Mouse (Mus musculus) spleen, adult 12 weeks (tissue): ENCODE measurements around the gene Sirt6.
"Not testable (repeated sequence)": the region's sequence is repeated elsewhere in the genome, so short reads cannot be mapped to it uniquely, and the experiment has no call there.

Experiments
- DNase-seq: peaks from one replicate; pipeline ENCODE4 v3.0.0; 2022; ENCODE audit warnings: low spot score

Gene Sirt6

GRCm38 (mm10) chr10:81626994-81627835, at the start of gene Sirt6:
Gene Sirt6, minus strand, starts transcription at chr10:81627797.
- peak; percentile 83 for DNase-seq

DNA sequence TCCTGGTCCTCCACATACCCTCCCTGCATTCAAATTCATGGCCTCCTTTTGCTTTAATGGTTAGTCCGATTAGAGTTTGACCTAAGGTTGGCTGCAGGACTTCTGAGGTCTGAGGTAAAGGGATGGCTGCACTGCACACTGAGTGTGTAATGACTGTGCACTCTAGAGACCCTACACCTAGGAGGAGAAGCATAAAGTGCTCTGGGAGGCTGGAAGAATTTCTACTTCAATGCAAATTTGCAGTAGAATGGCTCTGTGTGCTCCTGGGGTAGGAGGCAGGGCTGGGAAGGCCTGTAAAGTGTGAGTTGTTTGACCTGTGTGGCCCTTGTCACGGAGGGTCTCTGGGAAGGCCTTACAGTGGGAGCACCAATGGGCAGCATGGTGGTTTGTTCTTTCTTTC, 28.6 kb upstream of the Sirt6 start:
- DNase-seq = no peak

DNA sequence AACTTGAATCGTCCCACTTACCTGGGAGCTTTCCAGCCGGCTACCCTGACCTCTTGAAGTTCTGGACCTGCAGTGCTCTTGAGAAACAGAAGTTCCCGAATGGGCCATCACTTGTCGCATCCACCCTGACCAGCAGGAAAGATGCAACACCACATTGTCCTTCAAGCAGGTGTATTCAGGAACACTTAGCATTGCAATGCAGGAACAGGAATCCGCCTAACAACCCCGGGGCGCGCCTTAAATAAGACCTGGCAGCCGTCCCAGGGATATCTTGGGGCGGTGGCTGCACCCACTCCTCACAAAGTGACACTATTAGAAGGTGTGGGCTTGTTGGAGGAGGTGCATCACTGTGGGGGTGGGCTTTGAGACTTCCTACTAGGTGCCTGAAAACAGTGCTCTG, 27.6 kb upstream of the Sirt6 start:
- no peak for DNase-seq

DNA sequence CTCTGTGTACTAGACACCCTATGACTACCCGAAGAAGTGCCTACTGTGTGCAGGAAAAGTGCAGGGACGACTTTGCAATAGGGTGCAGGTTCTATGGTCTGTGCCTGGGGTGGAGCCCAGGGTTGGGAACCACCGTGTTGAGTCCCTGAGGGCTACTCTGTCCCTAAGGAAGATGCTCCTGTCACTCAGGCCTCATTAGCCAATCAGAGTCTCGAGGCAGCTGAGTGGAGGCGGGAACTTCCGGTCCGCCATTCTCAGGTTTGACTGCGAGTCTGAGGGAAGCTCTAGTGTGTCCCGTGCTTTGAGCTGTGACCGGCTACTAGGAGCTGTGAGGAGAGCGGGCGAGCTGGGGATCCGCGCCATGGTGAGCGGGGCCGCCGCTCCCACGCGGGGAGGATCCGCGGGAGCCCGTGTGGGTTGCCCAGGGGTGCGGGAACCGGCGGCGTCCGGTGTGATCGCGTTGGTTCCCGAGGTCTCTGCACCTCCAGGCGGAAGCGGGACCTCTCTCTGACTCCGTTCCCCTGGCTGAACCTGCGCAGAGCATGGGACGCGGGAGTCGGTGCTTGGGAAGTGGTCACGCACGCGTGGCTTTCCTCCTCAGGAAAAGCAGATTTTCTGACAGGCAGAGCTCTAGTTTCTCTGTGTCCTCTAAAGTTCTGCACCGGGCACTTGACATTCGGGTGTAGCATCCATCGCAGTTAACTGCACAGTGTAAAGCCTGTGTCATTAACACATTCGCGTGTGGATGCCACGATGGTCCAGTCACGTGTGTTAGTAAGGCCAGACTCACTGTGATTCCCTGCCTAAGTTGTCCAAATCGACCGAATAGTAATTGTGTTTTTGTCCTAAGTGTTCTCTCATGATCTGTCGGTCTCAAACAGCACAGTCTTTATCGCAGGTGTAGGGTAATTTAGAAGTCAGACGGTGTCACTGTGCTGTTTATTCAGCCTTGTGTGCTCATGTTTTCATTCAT, 21.5 kb upstream of the Sirt6 start, which contains the start of gene Gm10778:
Gene Gm10778 (plus strand): TSS at position 257 of the 973 bp plus-strand sequence.
- peak; percentile 83 for DNase-seq

DNA sequence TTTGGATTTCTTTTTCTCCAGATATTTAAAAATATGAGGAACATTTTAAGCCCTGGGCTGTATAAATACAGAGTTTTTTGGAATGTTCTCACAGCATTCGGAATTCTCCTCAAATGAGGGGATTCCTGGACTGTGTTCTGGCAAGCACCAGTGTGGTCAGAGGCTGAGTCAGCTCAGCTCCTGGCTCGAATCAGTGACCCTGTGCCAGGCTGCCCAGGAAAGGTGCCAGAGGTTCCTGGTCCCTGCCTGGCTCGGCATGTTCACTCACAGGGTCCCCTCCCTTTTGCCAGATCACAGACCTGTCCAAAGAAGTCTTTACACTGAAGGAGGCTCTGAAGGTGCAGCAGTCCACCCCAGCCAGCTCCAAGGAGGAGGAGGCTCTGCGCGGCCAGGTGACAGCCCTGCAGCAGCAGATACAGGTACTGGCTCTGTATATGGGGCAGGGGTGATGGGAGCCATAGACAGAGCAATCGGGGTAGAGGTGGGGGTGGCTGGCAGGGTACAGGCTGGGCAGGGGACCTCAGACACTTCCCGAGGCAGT, 18.5 kb upstream of the Sirt6 start:
- DNase-seq = no peak

DNA sequence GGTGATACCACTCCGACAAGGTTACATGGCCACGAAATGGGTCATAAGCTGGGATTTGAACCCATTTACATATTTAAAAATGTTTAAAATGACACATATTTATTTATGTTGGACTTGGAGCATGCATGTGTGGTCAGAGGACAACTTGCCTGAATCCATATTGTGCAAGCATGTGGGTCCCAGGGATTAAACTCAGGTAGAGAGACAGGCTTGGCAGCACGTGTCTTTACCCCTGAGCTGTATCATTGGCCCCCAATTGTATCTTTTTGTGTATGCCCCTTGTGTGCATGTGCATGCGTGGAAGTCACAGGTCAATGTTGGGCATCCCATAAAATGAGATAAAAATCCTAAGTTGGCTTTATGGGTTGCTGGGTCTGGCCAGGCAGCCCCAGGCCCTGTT, 17.8 kb upstream of the Sirt6 start:
- no peak for DNase-seq

DNA sequence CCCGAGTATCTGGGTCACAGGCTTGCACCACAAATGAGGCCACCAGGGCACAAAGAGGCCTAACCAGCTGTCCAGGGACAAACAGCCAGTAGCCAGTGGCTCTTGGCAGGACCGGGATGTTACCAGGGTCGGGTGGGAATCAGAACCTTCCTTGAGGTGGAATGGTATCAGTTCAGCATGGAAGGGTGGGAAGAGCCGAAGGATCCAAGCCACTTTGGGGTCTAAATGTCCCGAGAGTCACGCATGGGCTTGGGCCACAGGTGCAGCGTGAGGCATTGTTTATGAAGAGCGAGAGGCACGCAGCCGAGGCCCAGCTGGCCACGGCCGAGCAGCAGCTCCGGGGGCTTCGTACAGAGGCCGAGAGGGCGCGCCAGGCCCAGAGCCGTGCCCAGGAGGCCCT, 17.1 kb upstream of the Sirt6 start:
- DNase-seq = no peak

GRCm38 (mm10) chr10:81644162-81644561, 16.6 kb upstream of the Sirt6 start:
- DNase-seq = no peak

GRCm38 (mm10) chr10:81643449-81644055, 16.0 kb upstream of the Sirt6 start:
- DNase-seq = peak; percentile 87

GRCm38 (mm10) chr10:81642648-81643448, 15.3 kb upstream of the Sirt6 start:
- no peak for DNase-seq

DNA sequence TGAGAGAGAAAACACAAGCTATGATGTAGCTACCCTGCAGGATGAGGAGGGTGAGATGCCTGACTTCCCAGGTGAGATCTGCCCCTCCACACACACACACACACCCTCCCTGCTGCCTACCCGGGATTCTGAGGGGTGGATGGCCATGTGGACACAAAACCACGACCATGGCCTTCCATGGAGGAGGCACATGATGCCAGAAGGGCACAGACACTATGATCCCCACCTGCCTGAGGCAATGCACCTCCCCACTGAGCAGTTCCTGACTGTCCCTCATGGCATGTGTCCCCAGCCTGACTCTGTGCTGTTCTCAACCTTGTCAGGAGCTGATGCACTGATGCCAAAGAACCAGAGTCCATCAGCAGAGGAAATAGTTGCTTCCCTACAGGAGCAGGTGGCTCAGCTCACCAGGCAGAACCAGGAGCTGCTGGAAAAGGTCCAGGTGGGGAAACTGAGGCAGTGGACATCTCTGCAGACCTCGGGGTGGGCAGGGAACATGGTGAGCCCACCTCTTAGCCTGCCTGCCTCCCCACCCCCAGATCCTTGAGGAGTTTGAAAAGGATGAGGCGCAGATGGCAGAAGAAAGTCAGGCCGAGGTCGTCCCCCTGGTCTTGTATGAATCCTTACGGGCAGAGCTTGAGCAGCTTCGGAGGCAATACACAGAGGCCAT, 14.5 kb upstream of the Sirt6 start:
- DNase-seq = no peak

DNA sequence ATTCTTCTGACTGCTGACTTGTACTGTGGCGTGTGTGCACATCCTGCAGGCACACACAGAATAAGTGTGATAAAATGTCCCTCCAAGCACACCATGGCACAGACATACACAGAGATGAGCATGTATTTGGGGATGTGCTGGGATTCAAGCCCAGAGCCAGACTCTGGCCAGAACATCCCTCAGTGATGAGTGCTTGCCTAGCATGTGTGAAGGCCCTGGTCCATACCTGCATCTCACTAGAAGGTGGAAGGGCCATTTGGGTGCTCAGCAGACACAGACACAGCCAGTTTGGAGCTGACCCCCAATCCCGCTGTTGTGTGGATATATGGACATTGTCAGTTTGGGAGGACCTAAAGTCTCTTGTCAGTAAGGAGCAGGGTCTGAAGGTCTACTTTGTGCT, 14.0 kb upstream of the Sirt6 start:
- DNase-seq = no peak

DNA sequence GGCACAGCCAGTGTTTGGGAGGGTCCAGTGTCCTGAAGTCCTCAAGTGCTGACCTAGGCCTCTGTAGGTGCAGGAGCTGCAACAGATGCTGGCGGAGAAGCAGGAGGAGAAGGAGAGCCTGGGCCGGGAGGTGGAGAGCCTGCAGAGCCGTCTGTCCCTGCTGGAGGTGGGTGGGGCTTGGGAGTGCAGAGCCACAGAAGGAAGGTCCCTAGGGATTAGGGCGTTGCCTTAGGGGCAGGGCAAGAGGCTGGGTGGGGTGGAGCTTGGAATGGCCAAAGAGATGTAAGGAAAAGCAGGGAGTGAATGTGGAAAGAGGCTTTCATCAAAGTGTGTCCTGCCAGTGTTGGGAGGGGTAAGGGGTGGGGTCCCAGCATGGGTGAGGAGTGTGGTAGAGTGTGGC, 13.2 kb upstream of the Sirt6 start:
- DNase-seq = not testable (repeated sequence)

DNA sequence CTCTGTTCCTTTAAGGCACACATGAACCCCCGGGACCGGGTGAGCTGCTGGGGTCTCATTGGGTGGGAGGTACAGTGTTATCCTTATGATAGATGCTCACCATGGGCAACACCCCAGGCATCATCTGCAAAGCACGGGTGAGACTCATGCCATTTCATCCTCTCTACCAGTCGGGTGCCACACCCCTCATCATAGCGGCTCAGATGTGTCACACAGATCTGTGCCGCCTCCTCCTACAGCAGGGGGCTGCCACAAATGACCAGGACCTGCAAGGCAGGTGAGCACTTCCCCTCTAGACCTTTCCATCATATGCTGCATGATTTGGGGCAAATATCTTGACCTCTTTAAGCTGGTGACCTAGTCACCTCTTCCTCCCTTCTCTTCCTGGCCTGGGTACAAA, 10.5 kb upstream of the Sirt6 start:
- DNase-seq = no peak

DNA sequence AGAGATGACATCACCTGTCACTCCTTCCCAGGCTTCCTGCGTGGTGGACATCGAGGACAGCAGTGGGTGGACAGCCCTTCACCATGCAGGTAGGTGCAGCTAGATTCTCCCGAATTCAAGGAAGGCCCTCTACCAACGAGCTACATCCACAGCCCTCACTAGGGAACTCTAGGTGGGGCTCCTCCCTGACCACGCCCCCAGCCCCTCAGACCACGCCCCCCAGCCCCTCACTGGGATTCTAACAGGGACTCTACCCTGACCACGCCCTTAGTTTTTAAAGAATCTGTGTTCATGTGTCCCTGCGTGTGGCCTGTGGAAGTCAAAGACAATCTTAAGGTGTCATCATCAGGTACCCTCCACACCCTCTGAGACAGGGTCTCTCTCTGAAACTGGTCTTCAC, 8.7 kb upstream of the Sirt6 start:
- DNase-seq = no peak

DNA sequence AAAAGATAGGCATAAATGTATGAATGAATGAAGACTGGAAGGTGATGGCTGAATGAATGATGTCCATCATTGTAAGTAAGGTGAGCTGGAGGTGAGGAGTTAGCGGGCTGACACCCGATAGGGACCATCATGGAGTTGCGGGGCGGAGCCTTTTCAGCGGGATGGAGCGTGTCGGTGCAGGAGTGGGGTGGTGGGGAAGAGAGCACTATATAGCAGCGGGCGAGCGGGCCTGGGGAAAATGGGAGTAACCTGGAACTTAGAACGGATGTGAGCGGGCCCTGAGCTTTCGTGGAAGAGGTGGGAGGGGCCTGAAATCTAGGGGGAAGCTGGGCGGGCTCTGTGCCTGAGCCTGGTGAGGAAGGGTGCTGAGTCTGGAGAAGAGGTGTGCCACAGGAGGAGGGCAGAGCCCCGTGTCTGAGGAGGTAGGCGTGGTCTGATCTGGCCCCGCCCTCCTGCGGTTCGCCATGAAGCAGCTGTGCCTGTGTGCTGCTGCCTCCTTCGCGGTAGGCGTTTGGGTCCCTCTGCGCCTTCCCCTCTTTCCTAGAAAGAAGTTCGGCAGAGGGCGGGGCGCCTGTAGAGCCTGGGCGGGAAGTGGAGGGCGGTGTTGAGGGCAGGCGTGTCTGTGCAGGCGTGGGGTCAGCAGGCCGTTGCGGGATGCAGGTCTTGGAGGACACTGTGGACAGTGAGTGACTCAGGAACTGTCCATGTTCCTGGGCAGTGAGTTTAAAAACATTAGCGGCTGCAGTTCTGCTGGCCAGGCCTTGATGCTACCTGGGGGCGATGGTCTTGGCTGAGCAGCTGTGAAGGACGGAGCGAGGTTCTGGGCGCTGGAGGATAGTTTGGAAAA, 5.9 kb upstream of the Sirt6 start:
- DNase-seq = peak; percentile 70

- no peak for DNase-seq
Measured at GRCm38 (mm10) chr10:81628390-81628789, 793 bp upstream of the Sirt6 start, which contains the start of gene Ankrd24. Gene Ankrd24, plus strand, starts transcription at chr10:81628540.

DNA sequence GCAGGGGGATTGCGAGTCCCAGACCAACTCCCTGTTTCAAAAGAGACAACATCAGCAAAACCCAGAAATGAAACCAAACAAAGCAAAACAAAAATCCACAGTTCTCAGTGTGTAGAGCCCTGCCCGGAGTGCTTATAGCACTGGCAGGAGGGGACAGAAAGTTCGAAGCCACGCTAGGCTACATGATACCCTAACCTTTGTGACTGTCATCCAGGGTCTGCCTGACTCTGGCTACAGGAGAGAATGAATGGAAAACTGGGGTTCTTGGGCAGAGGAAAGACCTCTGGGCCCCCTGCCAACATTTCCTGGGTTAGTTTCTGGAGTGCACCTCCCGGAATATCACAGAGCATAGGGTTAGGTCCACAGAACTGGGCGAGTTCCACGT, 231 bp upstream of the Sirt6 start:
- DNase-seq = no peak

- no peak for DNase-seq
Measured at GRCm38 (mm10) chr10:81626101-81626993, 1.2 kb downstream of the Sirt6 start.
